Mouse (Mus musculus) heart, postnatal 0 days (tissue): ENCODE measurements around the gene Zfp958.

Experiments
- CTCF ChIP-seq: IDR thresholded peaks from 2 replicates; pipeline ENCODE4 v1.5.1; 2016; ENCODE audit warnings: antibody characterized with exemption, control low read depth, low read depth
- EP300 ChIP-seq: IDR thresholded peaks from 2 replicates; pipeline ENCODE4 v1.6.1; 2016; ENCODE audit warnings: antibody characterized with exemption, low read depth

DNA sequence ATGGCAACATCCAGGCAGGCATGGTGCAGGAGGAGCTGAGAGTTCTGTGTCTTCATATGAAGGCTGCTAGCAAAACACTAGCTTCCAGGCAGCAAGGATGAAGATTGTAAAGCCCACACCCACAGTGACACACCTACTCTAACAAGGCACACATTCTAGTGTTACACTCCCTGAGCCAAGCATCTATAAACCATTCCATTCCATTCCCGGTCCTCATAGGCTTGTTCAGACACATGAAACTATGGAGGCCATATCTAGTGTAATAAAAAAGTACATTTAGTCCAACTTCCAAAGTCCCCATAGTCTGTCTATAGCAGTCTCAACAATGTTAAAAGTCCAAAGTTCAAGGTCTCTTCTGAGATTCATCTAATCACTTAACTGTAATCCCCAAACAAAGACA, 28.3 kb upstream of the Zfp958 start:
- TF ChIP-seq EP300 (no peak), CTCF (no peak)
